Mouse (Mus musculus) midbrain, embryonic 11.5 days (tissue): Measurements from ENCODE around the gene Cntrl. TPM values are rescaled to one million over a fixed set of nuclear protein-coding genes. Genes with fewer than 3 reads are reported as not detected.

Experiments
- ATAC-seq: fragments of 200-750 bp; cut with Nextera tagmentation; 2 replicates; pipeline ENCODE4 v1.8.0; 2017; ENCODE audit warnings: moderate TSS enrichment, moderate library complexity; ENCODE audit not compliant: low FRiP score
- DNase-seq: peaks from one replicate; pipeline ENCODE4 v3.0.0; 2015; ENCODE audit warnings: low spot score; ENCODE audit errors: missing footprints
- H3K27ac ChIP-seq: fragments of 300-500 bp; sonication (generic); 2 replicates; pipeline ENCODE4 v1.5.1; 2014; ENCODE audit warnings: low read depth, low read length
- H3K27me3 ChIP-seq: fragments of 300-500 bp; sonication (generic); 2 replicates; pipeline ENCODE4 v1.6.1; 2014; ENCODE audit warnings: mild to moderate bottlenecking, low read length, moderate library complexity, mixed read lengths; ENCODE audit not compliant: control insufficient read depth, insufficient read depth
- H3K36me3 ChIP-seq: fragments of 300-500 bp; sonication (generic); 2 replicates; pipeline ENCODE4 v1.6.1; 2014; ENCODE audit warnings: mild to moderate bottlenecking, low read length, moderate library complexity, mixed read lengths; ENCODE audit not compliant: control insufficient read depth, insufficient read depth
- H3K4me1 ChIP-seq: fragments of 300-500 bp; sonication (generic); 2 replicates; pipeline ENCODE4 v1.6.1; 2014; ENCODE audit warnings: low read length; ENCODE audit not compliant: control insufficient read depth, insufficient read depth
- H3K4me2 ChIP-seq: fragments of 300-500 bp; sonication (generic); 2 replicates; pipeline ENCODE4 v1.6.1; 2014; ENCODE audit warnings: mild to moderate bottlenecking, moderate library complexity
- H3K4me3 ChIP-seq: fragments of 300-500 bp; sonication (generic); 2 replicates; pipeline ENCODE4 v1.5.1; 2014; ENCODE audit warnings: low read depth, low read length
- H3K9ac ChIP-seq: fragments of 300-500 bp; sonication (generic); 2 replicates; pipeline ENCODE4 v1.6.1; 2014; ENCODE audit warnings: low read length
- H3K9me3 ChIP-seq: fragments of 300-500 bp; sonication (generic); 2 replicates; pipeline ENCODE4 v1.6.1; 2016; ENCODE audit warnings: low read length; ENCODE audit not compliant: control insufficient read depth
- WGBS: fragments of 180-500 bp; shearing (Covaris S2); extraction: QIAGEN DNeasy Blood & Tissue Kit; methylation state at CpG from one replicate; pipeline ENCODE4 v1.1.7; 2014; 5-methylcytosine and 5-hydroxymethylcytosine counted together
- polyA plus RNA-seq: library from polyadenylated mRNA; unstranded; fragments of >200 nt; fragmentation: Nextera tagmentation; extraction: Ambion mirVana; gene quantifications from 2 replicates; pipeline ENCODE4 v1.2.1, GENCODE M21; 2014

Gene Cntrl
- polyA plus RNA-seq = 32.8 and 36.6 TPM in 2 replicates

DNA sequence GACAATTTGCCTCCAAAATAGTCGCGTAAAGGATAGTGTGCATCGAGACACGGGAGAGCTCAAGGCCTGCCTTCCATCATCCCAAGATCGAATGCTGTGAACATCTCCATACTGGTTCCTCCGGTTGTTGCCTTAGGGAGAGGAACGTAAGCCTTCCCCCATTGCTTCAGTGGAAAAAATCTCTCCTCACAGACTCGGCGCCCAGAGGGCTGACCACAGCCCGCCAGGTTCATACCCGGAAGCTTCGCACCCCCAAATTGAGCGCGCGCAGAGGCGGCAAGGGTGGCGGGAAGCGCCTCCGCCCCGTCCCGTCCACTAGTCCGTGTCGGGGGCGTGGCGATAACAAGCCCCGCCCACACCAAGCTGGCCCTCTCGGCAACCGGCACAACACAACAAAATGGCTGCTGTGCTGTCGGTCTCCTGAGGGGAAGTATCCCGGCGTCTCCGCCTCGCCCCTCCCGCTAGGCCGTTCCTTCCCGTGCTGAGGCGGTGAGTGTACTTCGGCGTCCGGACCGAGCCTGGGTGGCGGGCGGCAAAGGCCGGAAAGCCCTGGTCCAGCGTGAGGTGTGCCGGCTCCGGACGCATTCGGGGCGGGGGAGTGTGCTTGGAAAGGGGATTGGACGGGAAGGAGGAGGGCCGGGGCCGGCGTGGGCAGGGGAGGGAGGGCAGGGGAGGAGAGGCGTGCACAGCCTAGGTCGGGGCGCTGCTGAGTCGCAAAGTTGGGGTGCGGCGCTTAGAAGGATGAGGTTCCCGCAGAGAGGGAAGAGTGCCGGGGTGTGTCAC lies at the start of gene Cntrl:
Gene Cntrl, plus strand, starts transcription at position 352 of the 783 bp plus-strand sequence.
- under 1% methylated on average over 62 of the region's 62 CpGs for WGBS
- Histone ChIP-seq H3K4me3 (peak within 1 kb of the TSS; percentile 81), H3K9me3 (no peaks in the 10 kb centered on the region), H3K27ac (peak within 1 kb of the TSS; percentile 17; the same call in 1 of the 2 replicates), H3K27me3 (no peaks in the 10 kb centered on the region), H3K9ac (peak within 1 kb of the TSS; percentile 84), H3K4me2 (peak within 1 kb of the TSS; percentile 65), H3K36me3 (no peaks in the 10 kb centered on the region), H3K4me1 (peaks cover 2% of the 10 kb centered on the region; the same call in 1 of the 2 replicates)
- DNase-seq (peak; percentile 100), ATAC-seq (peak; percentile 98)

DNA sequence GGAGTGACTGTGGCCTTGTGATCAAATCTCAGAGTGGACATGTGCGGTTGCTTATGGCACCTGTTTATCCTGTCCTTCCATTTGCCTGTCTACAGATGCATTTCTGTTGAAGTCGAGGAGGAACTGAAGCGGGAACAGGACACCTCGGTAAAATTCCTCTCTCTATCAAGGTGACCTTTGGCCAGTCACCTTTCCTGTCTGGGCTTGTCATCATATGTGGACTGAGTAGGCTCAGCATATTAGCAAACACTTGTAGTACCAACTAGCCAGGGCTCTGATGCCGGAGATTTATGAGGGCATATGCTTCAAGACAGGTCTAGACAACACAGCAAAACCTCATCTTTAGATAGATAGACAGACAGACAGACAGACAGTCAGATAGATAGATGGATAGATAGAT lies 49.0 kb upstream of the Cntrl start:
- H3K9ac ChIP-seq = no peak overlapping the region
- H3K27me3 ChIP-seq = no peaks in the 10 kb centered on the region
- H3K4me3 ChIP-seq = no peak overlapping the region
- no peak overlapping the region for H3K4me2 ChIP-seq
- 92% methylated on average over 5 of the region's 5 CpGs for WGBS
- no peak overlapping the region for H3K27ac ChIP-seq
- no peaks in the 10 kb centered on the region for H3K4me1 ChIP-seq
- no peaks in the 10 kb centered on the region for H3K36me3 ChIP-seq
- ATAC-seq = no peak
- H3K9me3 ChIP-seq = no peaks in the 10 kb centered on the region
- no peak for DNase-seq

DNA sequence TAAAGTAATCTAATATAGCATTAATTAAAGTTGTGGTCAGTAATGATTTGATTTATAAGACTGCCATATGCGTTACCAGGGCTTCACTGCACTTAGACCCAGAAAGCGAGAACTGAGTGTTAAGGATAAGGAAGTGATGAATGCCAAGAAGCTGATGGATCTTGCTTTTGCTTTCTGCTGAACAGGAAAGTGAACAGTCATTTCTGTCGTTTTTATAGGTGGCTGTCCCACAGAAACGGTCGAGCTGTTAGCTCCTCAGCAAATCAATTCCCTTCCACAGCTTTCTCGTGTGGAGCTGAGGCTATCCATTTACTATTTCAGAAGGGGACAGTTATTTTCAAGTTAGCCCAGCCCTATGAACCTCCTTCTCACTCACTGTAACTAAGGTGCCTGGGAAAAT lies 48.4 kb upstream of the Cntrl start:
- Histone ChIP-seq H3K9ac (no peak overlapping the region), H3K4me3 (no peak overlapping the region), H3K36me3 (no peaks in the 10 kb centered on the region), H3K27ac (no peak overlapping the region), H3K4me2 (no peak overlapping the region), H3K4me1 (no peaks in the 10 kb centered on the region), H3K9me3 (no peaks in the 10 kb centered on the region), H3K27me3 (no peaks in the 10 kb centered on the region)
- no peak for ATAC-seq
- WGBS = 88% methylated on average over 6 of the region's 6 CpGs
- DNase-seq = no peak

GRCm38 (mm10) chr2:35061338-35061737 lies 48.0 kb upstream of the Cntrl start, which contains the start of gene Hc:
Gene Hc, minus strand, starts transcription at chr2:35061438.
- Histone ChIP-seq H3K36me3 (no peaks in the 10 kb centered on the region), H3K27ac (no peak within 1 kb of the TSS), H3K27me3 (no peaks in the 10 kb centered on the region), H3K4me1 (no peaks in the 10 kb centered on the region), H3K9me3 (no peaks in the 10 kb centered on the region), H3K9ac (no peak within 1 kb of the TSS), H3K4me2 (no peak within 1 kb of the TSS), H3K4me3 (no peak within 1 kb of the TSS)
- WGBS = 82% methylated on average over 5 of the region's 5 CpGs
- DNase-seq (no peak), ATAC-seq (no peak)

GRCm38 (mm10) chr2:35063333-35064030 lies 45.8 kb upstream of the Cntrl start:
- 92% methylated on average over 6 of the region's 6 CpGs for WGBS
- no peaks in the 10 kb centered on the region for H3K9me3 ChIP-seq
- no peak overlapping the region for H3K9ac ChIP-seq
- H3K4me1 ChIP-seq = no peaks in the 10 kb centered on the region
- no peak overlapping the region for H3K4me3 ChIP-seq
- no peaks in the 10 kb centered on the region for H3K36me3 ChIP-seq
- ATAC-seq (no peak), DNase-seq (no peak)
- no peak overlapping the region for H3K4me2 ChIP-seq
- H3K27me3 ChIP-seq = no peaks in the 10 kb centered on the region
- no peak overlapping the region for H3K27ac ChIP-seq

DNA sequence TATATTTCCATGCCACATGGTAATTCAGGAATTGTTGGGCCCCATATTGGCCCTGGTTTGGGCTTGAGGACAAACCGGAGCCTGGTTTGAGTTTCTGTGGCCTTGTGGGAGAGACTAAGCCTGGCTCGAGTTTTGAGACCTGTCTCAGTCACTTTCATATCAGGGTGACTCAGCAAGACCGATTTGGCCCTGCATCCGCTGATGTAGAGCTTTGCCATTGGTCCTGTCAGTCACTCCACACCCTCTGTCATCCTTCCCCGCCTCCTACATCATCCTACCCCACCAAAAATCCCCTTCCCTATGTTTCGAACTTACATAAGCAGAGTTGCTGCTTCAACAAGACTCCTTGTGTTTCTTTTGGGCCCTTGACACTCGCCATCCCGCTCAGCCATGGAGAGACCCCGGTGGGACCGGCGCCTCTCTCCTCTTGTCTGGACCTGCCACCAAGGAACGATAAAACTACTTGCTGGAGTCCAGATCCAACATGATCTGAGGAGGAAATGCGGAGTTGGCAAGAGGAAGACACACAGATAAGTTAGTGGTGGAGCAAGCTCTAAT lies 42.7 kb upstream of the Cntrl start:
- 92% methylated on average over 13 of the region's 13 CpGs for WGBS
- no peak for DNase-seq
- Histone ChIP-seq H3K9me3 (no peaks in the 10 kb centered on the region), H3K36me3 (no peaks in the 10 kb centered on the region), H3K4me3 (no peak overlapping the region), H3K4me1 (no peaks in the 10 kb centered on the region), H3K4me2 (no peak overlapping the region), H3K27ac (no peak overlapping the region), H3K27me3 (no peaks in the 10 kb centered on the region), H3K9ac (no peak overlapping the region)
- no peak for ATAC-seq

DNA sequence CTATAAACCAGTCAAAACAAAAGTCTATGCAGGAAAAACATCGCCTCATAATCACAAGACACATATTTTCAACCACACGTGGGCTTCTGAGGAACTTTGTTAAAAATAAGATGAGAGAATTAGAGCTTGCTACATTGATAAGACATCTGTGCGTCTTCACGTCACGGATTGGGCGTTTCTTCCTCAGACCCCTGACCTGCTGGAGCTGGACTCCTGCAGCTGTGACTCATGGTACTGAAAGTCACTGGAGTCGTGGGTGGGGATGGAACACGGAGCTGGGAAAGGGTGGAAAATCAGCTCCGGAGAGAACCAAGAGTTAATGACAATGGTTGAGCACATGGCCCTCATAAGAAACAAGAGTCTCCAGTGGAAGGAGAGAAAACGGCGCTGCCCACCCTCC lies 42.2 kb upstream of the Cntrl start:
- H3K4me2 ChIP-seq = no peak overlapping the region
- 92% methylated on average over 11 of the region's 11 CpGs for WGBS
- H3K4me1 ChIP-seq = no peaks in the 10 kb centered on the region

GRCm38 (mm10) chr2:35069124-35069523 lies 40.2 kb upstream of the Cntrl start:
- WGBS = 89% methylated on average over 1 of the region's 1 CpGs
- DNase-seq = no peak
- no peak for ATAC-seq
- no peak overlapping the region for H3K4me3 ChIP-seq
- no peaks in the 10 kb centered on the region for H3K36me3 ChIP-seq
- no peaks in the 10 kb centered on the region for H3K9me3 ChIP-seq
- H3K4me2 ChIP-seq = no peak overlapping the region
- no peaks in the 10 kb centered on the region for H3K4me1 ChIP-seq
- H3K27me3 ChIP-seq = no peaks in the 10 kb centered on the region
- H3K9ac ChIP-seq = no peak overlapping the region
- no peak overlapping the region for H3K27ac ChIP-seq

More for the DNA sequence above, 42.2 kb upstream of the Cntrl start:
- H3K4me3 ChIP-seq = no peak overlapping the region
- no peak for ATAC-seq
- no peaks in the 10 kb centered on the region for H3K36me3 ChIP-seq
- H3K9ac ChIP-seq = no peak overlapping the region
- no peak overlapping the region for H3K27ac ChIP-seq
- H3K9me3 ChIP-seq = no peaks in the 10 kb centered on the region
- no peaks in the 10 kb centered on the region for H3K27me3 ChIP-seq
- DNase-seq = no peak

GRCm38 (mm10) chr2:35070275-35070674 lies 39.0 kb upstream of the Cntrl start:
- Histone ChIP-seq H3K4me1 (no peaks in the 10 kb centered on the region), H3K27ac (no peak overlapping the region), H3K9me3 (no peaks in the 10 kb centered on the region), H3K36me3 (no peaks in the 10 kb centered on the region), H3K27me3 (no peaks in the 10 kb centered on the region), H3K9ac (no peak overlapping the region), H3K4me2 (no peak overlapping the region), H3K4me3 (no peak overlapping the region)
- 87% methylated on average over 4 of the region's 4 CpGs for WGBS
- DNase-seq = no peak
- ATAC-seq = no peak
